Mouse (Mus musculus): ENCODE data around the gene Grin2a. TPM values are rescaled to one million over a fixed set of nuclear protein-coding genes. Genes with fewer than 3 reads are reported as not detected.

Gene Grin2a
- polyA plus RNA-seq, 1 experiment from 2014 or later = 11.0 TPM

DNA sequence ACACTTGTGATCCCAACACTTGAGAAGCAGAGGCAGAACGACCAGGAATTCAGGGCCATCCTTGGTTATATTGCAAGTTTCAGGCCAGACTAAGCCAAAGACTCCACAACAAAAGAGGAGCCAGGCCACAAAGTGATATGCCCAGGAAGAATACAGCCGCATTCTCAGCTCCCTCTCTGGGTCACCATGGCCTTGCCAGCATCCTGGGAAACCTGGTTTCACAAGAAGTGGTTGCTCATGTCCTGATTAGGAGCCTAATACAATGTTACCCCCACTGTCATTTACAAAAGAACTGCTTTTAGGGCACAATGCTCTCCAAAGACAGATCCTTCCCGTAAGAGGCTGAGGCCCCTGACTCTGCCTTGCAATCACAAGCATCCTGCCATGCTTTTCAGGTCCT is 94.4 kb downstream of the Grin2a start:
- 63% methylated on average over 3 of the region's 3 CpGs for WGBS

DNA sequence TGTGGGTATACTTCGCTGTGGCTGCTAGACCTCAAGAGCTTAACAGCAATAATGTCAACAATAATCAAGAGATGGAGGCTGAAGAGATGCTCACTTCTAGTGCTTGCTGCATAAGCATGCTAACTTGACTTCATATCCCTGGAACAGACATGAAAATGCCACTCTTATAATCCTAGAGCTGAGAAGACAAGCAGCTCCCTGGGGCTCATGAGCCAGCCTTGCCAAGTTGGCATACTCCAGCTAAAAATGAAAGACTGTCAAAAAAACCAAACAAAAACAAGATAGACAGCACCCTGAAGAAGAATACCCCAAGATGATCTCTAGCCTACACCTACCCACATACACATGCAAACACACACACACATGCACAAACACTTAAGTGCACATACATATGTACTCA is 95.2 kb downstream of the Grin2a start:
- 94% methylated on average over 1 of the region's 1 CpGs for WGBS
- Histone ChIP-seq H3K27me3 (ENCODE audit: control insufficient read depth, insufficient read depth, low read length) (no peaks in the 10 kb centered on the region), H3K4me1 (ENCODE audit: control insufficient read depth, insufficient read depth, low read length) (no peaks in the 10 kb centered on the region), H3K9ac (replicated peaks; ENCODE audit: low read depth, low read length) (no peak overlapping the region), H3K36me3 (ENCODE audit: control insufficient read depth, insufficient read depth, low read length) (no peaks in the 10 kb centered on the region), H3K4me2 (ENCODE audit: low read depth, low read length) (no peak overlapping the region), H3K27ac (ENCODE audit: low read depth, low read length) (no peak overlapping the region), H3K4me3 (ENCODE audit: low read depth, low read length) (no peak overlapping the region), H3K9me3 (ENCODE audit: control insufficient read depth, low read length) (no peaks in the 10 kb centered on the region)
- no peak for ATAC-seq (ENCODE audit: low read depth)

More for the DNA sequence above, 94.4 kb downstream of the Grin2a start:
- Histone ChIP-seq H3K4me2 (ENCODE audit: low read depth, low read length) (no peak overlapping the region), H3K4me1 (ENCODE audit: control insufficient read depth, insufficient read depth, low read length) (no peaks in the 10 kb centered on the region), H3K36me3 (ENCODE audit: control insufficient read depth, insufficient read depth, low read length) (no peaks in the 10 kb centered on the region), H3K4me3 (ENCODE audit: low read depth, low read length) (no peak overlapping the region), H3K9ac (replicated peaks; ENCODE audit: low read depth, low read length) (no peak overlapping the region), H3K9me3 (ENCODE audit: control insufficient read depth, low read length) (no peaks in the 10 kb centered on the region), H3K27ac (ENCODE audit: low read depth, low read length) (no peak overlapping the region), H3K27me3 (ENCODE audit: control insufficient read depth, insufficient read depth, low read length) (no peaks in the 10 kb centered on the region)
- no peak for ATAC-seq (ENCODE audit: low read depth)

DNA sequence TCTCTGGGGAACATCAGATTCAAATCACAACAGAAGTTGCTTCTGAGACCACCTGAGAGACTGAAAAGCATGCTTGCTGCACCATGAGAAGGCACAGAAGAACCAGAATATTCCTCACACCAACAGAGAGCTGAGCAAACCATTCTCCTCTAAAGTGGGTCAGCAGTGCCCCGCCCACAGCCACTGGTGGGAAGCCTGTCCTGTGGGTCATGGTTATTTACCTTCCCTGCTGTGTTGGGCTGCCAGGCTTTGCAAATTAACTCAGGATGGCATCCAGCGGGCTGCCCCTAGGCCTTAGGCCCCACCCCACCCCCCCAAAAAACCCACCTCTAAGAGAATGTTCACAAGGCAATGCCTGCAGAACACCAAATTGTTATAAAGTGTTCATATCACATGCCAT is 96.2 kb downstream of the Grin2a start:
- WGBS = 94% methylated on average over 2 of the region's 2 CpGs
- no peak overlapping the region for H3K27ac ChIP-seq (ENCODE audit: low read depth, low read length)
- no peaks in the 10 kb centered on the region for H3K36me3 ChIP-seq (ENCODE audit: control insufficient read depth, insufficient read depth, low read length)
- ATAC-seq (ENCODE audit: low read depth) = no peak
- no peaks in the 10 kb centered on the region for H3K27me3 ChIP-seq (ENCODE audit: control insufficient read depth, insufficient read depth, low read length)
- no peaks in the 10 kb centered on the region for H3K4me1 ChIP-seq (ENCODE audit: control insufficient read depth, insufficient read depth, low read length)
- no peak overlapping the region for H3K4me2 ChIP-seq (ENCODE audit: low read depth, low read length)
- no peak overlapping the region for H3K9ac ChIP-seq (replicated peaks; ENCODE audit: low read depth, low read length)
- no peaks in the 10 kb centered on the region for H3K9me3 ChIP-seq (ENCODE audit: control insufficient read depth, low read length)
- H3K4me3 ChIP-seq (ENCODE audit: low read depth, low read length) = no peak overlapping the region

DNA sequence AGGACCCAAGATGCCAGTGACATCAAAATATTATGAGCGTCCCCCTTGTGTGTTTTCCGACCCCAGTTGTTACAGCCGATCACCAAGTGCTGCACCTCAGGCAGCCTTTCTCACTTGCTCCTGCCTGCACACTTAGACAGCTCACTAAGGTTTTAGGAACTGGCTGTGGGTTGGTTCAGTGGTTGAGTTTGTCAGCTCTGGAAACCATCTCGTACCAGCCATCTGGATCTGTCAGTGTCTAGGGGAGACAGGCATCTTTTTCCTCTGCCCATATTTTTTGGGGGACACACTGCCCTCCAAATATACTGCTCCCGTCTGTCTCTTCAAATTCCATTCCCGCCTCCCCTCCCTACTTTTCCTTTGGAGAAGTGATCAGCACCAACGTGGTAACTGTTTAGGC is 99.8 kb downstream of the Grin2a start:
- H3K4me3 ChIP-seq (ENCODE audit: low read depth, low read length) = no peak overlapping the region
- WGBS = 80% methylated on average over 7 of the region's 7 CpGs
- no peak overlapping the region for H3K4me2 ChIP-seq (ENCODE audit: low read depth, low read length)
- no peaks in the 10 kb centered on the region for H3K9me3 ChIP-seq (ENCODE audit: control insufficient read depth, low read length)
- H3K36me3 ChIP-seq (ENCODE audit: control insufficient read depth, insufficient read depth, low read length) = no peaks in the 10 kb centered on the region
- no peak overlapping the region for H3K27ac ChIP-seq (ENCODE audit: low read depth, low read length)
- no peak for ATAC-seq (ENCODE audit: low read depth)
- H3K4me1 ChIP-seq (ENCODE audit: control insufficient read depth, insufficient read depth, low read length) = no peaks in the 10 kb centered on the region
- no peaks in the 10 kb centered on the region for H3K27me3 ChIP-seq (ENCODE audit: control insufficient read depth, insufficient read depth, low read length)
- no peak overlapping the region for H3K9ac ChIP-seq (replicated peaks; ENCODE audit: low read depth, low read length)

DNA sequence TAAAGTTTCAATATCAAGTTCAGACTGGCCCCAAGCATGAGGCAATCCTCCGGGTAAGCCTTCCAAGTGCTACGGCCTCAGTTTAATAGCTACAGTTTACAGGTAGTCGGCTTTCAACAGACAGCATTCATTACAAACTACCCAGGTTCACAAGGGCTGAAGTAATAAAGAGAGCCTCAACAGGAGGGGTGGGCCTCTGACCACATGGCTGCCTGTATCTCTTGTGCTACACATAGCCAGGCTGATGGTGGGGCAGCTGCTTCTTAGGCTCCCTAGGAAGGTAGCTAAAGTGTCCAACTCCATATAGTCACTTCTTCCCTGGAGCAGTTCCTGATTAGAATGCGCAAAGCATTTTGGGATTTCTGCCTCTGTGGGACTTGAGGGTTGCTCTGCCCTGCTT is 109.2 kb downstream of the Grin2a start:
- ATAC-seq (ENCODE audit: low read depth) = no peak
- no peaks in the 10 kb centered on the region for H3K9me3 ChIP-seq (ENCODE audit: control insufficient read depth, low read length)
- no peak overlapping the region for H3K4me2 ChIP-seq (ENCODE audit: low read depth, low read length)
- no peak overlapping the region for H3K4me3 ChIP-seq (ENCODE audit: low read depth, low read length)
- H3K36me3 ChIP-seq (ENCODE audit: control insufficient read depth, insufficient read depth, low read length) = no peaks in the 10 kb centered on the region
- WGBS = 69% methylated on average over 4 of the region's 4 CpGs
- H3K9ac ChIP-seq (replicated peaks; ENCODE audit: low read depth, low read length) = no peak overlapping the region
- H3K4me1 ChIP-seq (ENCODE audit: control insufficient read depth, insufficient read depth, low read length) = no peaks in the 10 kb centered on the region
- H3K27me3 ChIP-seq (ENCODE audit: control insufficient read depth, insufficient read depth, low read length) = no peaks in the 10 kb centered on the region
- no peak overlapping the region for H3K27ac ChIP-seq (ENCODE audit: low read depth, low read length)

DNA sequence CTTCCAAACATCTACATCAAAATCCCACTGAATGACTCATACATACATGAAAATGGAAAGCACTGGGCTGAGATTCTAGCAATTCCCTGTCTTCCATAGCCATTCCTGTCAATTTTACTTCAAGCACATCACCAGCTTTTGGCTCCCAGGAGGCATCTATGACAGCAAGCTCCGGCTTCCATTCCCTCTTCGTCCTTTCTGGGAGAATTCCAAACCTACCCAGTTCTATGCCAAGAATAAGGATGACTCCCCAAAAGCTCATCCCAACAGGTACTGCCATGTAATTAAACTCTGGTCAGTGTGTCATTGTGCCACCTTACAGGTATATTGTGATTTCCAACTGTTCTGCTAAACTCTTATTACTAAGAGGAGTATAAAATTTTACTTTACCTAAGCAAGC is 111.2 kb downstream of the Grin2a start:
- H3K36me3 ChIP-seq (ENCODE audit: control insufficient read depth, insufficient read depth, low read length) = no peaks in the 10 kb centered on the region
- no peaks in the 10 kb centered on the region for H3K27me3 ChIP-seq (ENCODE audit: control insufficient read depth, insufficient read depth, low read length)
- 93% methylated on average over 2 of the region's 2 CpGs for WGBS
- no peaks in the 10 kb centered on the region for H3K4me1 ChIP-seq (ENCODE audit: control insufficient read depth, insufficient read depth, low read length)
- H3K9me3 ChIP-seq (ENCODE audit: control insufficient read depth, low read length) = no peaks in the 10 kb centered on the region
- no peak overlapping the region for H3K4me3 ChIP-seq (ENCODE audit: low read depth, low read length)
- no peak for ATAC-seq (ENCODE audit: low read depth)
- no peak overlapping the region for H3K4me2 ChIP-seq (ENCODE audit: low read depth, low read length)
- H3K9ac ChIP-seq (replicated peaks; ENCODE audit: low read depth, low read length) = no peak overlapping the region
- no peak overlapping the region for H3K27ac ChIP-seq (ENCODE audit: low read depth, low read length)

DNA sequence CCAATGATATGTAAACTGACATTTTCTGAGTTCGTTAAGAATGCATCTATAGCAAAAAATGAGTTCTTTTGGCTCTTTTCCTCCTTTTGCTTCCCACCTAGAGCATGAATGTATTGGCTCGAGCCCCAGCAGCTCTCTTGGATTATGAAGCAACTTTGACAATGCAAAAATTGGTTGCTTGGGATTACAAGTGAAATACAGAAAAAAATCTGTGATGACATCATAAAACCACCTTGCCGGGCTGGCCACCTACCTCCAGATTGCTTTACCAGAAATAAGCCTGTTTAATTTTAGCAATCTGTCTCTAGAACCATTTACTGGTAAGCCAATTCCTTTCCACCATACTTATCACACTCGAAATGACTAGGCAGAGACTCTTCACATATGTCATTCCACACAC is 112.9 kb downstream of the Grin2a start:
- 86% methylated on average over 4 of the region's 4 CpGs for WGBS
- no peaks in the 10 kb centered on the region for H3K27me3 ChIP-seq (ENCODE audit: control insufficient read depth, insufficient read depth, low read length)
- no peaks in the 10 kb centered on the region for H3K36me3 ChIP-seq (ENCODE audit: control insufficient read depth, insufficient read depth, low read length)
- H3K27ac ChIP-seq (ENCODE audit: low read depth, low read length) = no peak overlapping the region
- no peak overlapping the region for H3K9ac ChIP-seq (replicated peaks; ENCODE audit: low read depth, low read length)
- ATAC-seq (ENCODE audit: low read depth) = no peak
- H3K9me3 ChIP-seq (ENCODE audit: control insufficient read depth, low read length) = no peaks in the 10 kb centered on the region
- no peak overlapping the region for H3K4me2 ChIP-seq (ENCODE audit: low read depth, low read length)
- H3K4me1 ChIP-seq (ENCODE audit: control insufficient read depth, insufficient read depth, low read length) = no peaks in the 10 kb centered on the region
- no peak overlapping the region for H3K4me3 ChIP-seq (ENCODE audit: low read depth, low read length)

DNA sequence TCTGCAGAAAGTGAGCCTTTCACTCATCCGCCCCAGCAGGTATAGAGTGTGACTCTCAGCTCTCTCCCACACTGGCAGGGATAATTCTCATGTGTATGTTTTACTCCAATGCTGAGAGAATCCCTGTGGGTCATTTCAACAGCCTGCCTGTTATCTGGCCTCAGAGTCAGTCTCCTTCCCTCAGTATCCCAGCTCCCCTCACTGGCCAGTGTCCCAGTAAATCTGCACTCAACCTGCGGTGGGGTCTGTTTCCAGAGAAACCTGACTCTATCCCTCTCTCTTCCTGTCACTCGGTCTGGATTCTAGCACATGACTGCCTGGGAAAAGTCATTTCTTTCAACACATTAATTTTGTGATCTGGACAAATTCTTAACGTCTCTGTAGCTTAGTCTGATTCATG is 122.4 kb downstream of the Grin2a start:
- Histone ChIP-seq H3K9ac (replicated peaks; ENCODE audit: low read depth, low read length) (no peak overlapping the region), H3K27me3 (ENCODE audit: control insufficient read depth, insufficient read depth, low read length) (no peaks in the 10 kb centered on the region), H3K4me2 (ENCODE audit: low read depth, low read length) (no peak overlapping the region), H3K9me3 (ENCODE audit: control insufficient read depth, low read length) (no peaks in the 10 kb centered on the region), H3K4me3 (ENCODE audit: low read depth, low read length) (no peak overlapping the region), H3K4me1 (ENCODE audit: control insufficient read depth, insufficient read depth, low read length) (no peaks in the 10 kb centered on the region), H3K36me3 (ENCODE audit: control insufficient read depth, insufficient read depth, low read length) (no peaks in the 10 kb centered on the region), H3K27ac (ENCODE audit: low read depth, low read length) (no peak overlapping the region)
- ATAC-seq (ENCODE audit: low read depth) = no peak
- WGBS = 72% methylated on average over 4 of the region's 4 CpGs

DNA sequence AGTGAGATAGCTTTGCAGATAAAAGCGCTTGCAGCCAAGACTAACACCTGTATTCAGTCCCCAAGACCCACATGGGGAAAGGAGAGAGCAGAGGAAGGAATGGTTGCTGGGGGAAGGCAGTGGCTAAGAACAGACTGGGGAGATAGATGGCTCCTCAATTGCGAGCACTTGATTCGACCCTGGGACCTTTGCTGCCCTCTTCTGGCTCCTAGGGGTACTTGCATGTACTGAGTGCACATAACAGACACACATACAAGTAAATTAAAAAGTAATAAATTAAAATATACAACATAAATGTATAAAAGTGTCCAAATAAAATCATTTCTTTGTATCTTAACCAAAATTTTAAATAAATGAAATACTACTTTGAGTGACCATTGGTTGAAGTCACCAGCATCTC is 129.7 kb downstream of the Grin2a start:
- H3K27ac ChIP-seq (ENCODE audit: low read depth, low read length) = no peak overlapping the region
- no peak for ATAC-seq (ENCODE audit: low read depth)
- H3K36me3 ChIP-seq (ENCODE audit: control insufficient read depth, insufficient read depth, low read length) = no peaks in the 10 kb centered on the region
- WGBS = 87% methylated on average over 3 of the region's 3 CpGs
- H3K9ac ChIP-seq (replicated peaks; ENCODE audit: low read depth, low read length) = no peak overlapping the region
- H3K9me3 ChIP-seq (ENCODE audit: control insufficient read depth, low read length) = no peaks in the 10 kb centered on the region
- H3K4me2 ChIP-seq (ENCODE audit: low read depth, low read length) = no peak overlapping the region
- H3K4me1 ChIP-seq (ENCODE audit: control insufficient read depth, insufficient read depth, low read length) = no peaks in the 10 kb centered on the region
- H3K4me3 ChIP-seq (ENCODE audit: low read depth, low read length) = no peak overlapping the region
- H3K27me3 ChIP-seq (ENCODE audit: control insufficient read depth, insufficient read depth, low read length) = no peaks in the 10 kb centered on the region

DNA sequence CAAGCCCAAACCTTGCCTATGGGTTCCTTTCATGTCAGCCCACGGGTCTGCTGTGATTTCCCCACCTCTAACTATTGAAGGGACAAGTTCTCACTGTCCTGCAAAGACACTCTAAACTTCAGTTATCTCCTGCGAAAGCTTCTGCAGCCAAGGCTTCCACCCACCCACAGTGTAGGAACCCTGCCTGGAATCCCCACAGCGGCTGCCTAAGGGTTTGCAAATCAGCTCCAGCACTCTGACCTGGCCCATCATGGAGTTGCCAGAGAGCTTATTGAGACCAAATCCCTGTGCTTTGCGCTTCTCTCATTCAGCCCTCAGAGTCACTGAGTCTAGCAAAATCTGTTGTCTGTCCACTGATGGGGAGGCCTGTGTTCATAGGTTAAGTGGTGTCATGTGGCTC is 130.3 kb downstream of the Grin2a start:
- H3K4me3 ChIP-seq (ENCODE audit: low read depth, low read length) = no peak overlapping the region
- 84% methylated on average over 4 of the region's 4 CpGs for WGBS
- H3K27ac ChIP-seq (ENCODE audit: low read depth, low read length) = no peak overlapping the region
- H3K4me2 ChIP-seq (ENCODE audit: low read depth, low read length) = no peak overlapping the region
- no peaks in the 10 kb centered on the region for H3K27me3 ChIP-seq (ENCODE audit: control insufficient read depth, insufficient read depth, low read length)
- H3K9ac ChIP-seq (replicated peaks; ENCODE audit: low read depth, low read length) = no peak overlapping the region
- ATAC-seq (ENCODE audit: low read depth) = no peak
- H3K36me3 ChIP-seq (ENCODE audit: control insufficient read depth, insufficient read depth, low read length) = no peaks in the 10 kb centered on the region
- H3K4me1 ChIP-seq (ENCODE audit: control insufficient read depth, insufficient read depth, low read length) = no peaks in the 10 kb centered on the region
- no peaks in the 10 kb centered on the region for H3K9me3 ChIP-seq (ENCODE audit: control insufficient read depth, low read length)
